Mouse (Mus musculus) intestine, embryonic 15.5 days (tissue): ENCODE data around the gene Samd7. TPM values are rescaled to one million over a fixed set of nuclear protein-coding genes. Genes with fewer than 3 reads are reported as not detected.

Source experiments
- ATAC-seq: fragments of 200-750 bp; cut with Nextera tagmentation; 2 replicates; pipeline ENCODE4 v1.8.0; 2017; ENCODE audit warnings: moderate TSS enrichment, moderate library complexity
- H3K27ac ChIP-seq: fragments of 300-500 bp; sonication (generic); 2 replicates; pipeline ENCODE4 v1.5.1; 2015; ENCODE audit warnings: mild to moderate bottlenecking, inconsistent platforms
- H3K27me3 ChIP-seq: fragments of 300-500 bp; sonication (generic); replicated peaks from 2 replicates; pipeline ENCODE4 v1.6.1; 2015; ENCODE audit warnings: inconsistent platforms
- H3K36me3 ChIP-seq: fragments of 300-500 bp; sonication (generic); 2 replicates; pipeline ENCODE4 v1.6.1; 2015; ENCODE audit warnings: inconsistent platforms
- H3K4me1 ChIP-seq: fragments of 300-500 bp; sonication (generic); replicated peaks from 2 replicates; pipeline ENCODE4 v1.6.1; 2015; ENCODE audit warnings: inconsistent platforms
- H3K4me2 ChIP-seq: fragments of 300-500 bp; sonication (generic); replicated peaks from 2 replicates; pipeline ENCODE4 v1.6.1; 2015; ENCODE audit warnings: mild to moderate bottlenecking, inconsistent platforms
- H3K4me3 ChIP-seq: fragments of 300-500 bp; sonication (generic); replicated peaks from 2 replicates; pipeline ENCODE4 v1.5.1; 2015; ENCODE audit warnings: inconsistent platforms
- H3K9ac ChIP-seq: fragments of 300-500 bp; sonication (generic); 2 replicates; pipeline ENCODE4 v1.6.1; 2015; ENCODE audit warnings: inconsistent platforms
- H3K9me3 ChIP-seq: fragments of 300-500 bp; sonication (generic); 2 replicates; pipeline ENCODE4 v1.6.1; 2016; ENCODE audit warnings: inconsistent platforms
- WGBS: fragments of 180-500 bp; shearing (Covaris S2); methylation state at CpG from one replicate; pipeline ENCODE4 v1.1.7; 2015; 5-methylcytosine and 5-hydroxymethylcytosine counted together
- polyA plus RNA-seq: library from polyadenylated mRNA; unstranded; fragments of >200 nt; fragmentation: Nextera tagmentation; extraction: Ambion mirVana; gene quantifications from 2 replicates; pipeline ENCODE4 v1.2.1, GENCODE M21; 2015

Samd7 gene
- polyA plus RNA-seq, 1 experiment from 2014 or later: not detected

DNA sequence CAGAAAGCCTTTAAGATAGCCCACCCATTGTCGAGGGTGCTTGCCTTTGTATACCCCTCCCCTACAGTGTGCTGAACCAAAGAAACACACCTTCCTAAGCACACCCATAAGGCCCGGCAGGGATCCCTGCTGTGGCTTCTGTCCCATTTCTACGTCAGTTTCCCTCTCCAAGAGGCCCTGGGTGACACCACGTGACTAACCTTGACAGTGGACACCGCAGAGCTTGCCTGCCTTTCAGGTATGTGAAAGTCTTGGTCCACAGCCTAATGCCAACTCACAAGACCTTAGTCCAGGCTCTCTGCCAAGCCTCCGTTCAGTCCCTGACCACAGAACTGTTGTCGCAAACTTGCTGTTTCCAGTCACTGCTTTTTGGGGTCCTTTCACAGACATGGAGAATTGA is 20.1 kb downstream of the Samd7 start:
- H3K4me2 ChIP-seq: no peak overlapping the region
- WGBS: 58% methylated on average over 7 of the region's 7 CpGs
- H3K27me3 ChIP-seq: no peaks in the 10 kb centered on the region
- H3K27ac ChIP-seq: no peak overlapping the region
- no peaks in the 10 kb centered on the region for H3K9me3 ChIP-seq
- H3K4me1 ChIP-seq: no peaks in the 10 kb centered on the region
- no peaks in the 10 kb centered on the region for H3K36me3 ChIP-seq
- ATAC-seq: peak; percentile 86
- no peak overlapping the region for H3K9ac ChIP-seq
- no peak overlapping the region for H3K4me3 ChIP-seq

DNA sequence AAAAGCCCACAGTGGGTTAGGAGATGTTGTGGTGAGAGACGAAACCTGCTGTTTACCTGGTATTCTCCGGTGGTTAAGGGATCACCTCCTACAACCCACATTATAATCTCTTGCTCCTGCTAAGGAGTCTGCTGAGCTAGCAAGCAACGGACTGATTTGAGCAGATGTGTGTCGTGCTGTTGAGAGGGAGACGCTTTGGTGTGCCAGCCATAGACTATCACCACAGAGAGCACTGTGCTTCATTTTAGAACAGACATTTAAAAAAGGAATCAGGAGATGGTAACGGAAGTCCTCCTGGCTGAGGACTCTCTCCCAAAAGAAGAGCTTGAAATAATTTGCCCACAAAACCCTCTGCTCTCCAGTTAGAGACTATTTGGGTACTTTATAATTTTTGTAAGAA is 21.2 kb downstream of the Samd7 start:
- ATAC-seq: no peak
- no peaks in the 10 kb centered on the region for H3K27me3 ChIP-seq
- 88% methylated on average over 6 of the region's 6 CpGs for WGBS
- H3K27ac ChIP-seq: no peak overlapping the region
- no peak overlapping the region for H3K9ac ChIP-seq
- no peak overlapping the region for H3K4me3 ChIP-seq
- no peak overlapping the region for H3K4me2 ChIP-seq
- H3K9me3 ChIP-seq: no peaks in the 10 kb centered on the region
- H3K36me3 ChIP-seq: no peaks in the 10 kb centered on the region
- H3K4me1 ChIP-seq: no peaks in the 10 kb centered on the region

DNA sequence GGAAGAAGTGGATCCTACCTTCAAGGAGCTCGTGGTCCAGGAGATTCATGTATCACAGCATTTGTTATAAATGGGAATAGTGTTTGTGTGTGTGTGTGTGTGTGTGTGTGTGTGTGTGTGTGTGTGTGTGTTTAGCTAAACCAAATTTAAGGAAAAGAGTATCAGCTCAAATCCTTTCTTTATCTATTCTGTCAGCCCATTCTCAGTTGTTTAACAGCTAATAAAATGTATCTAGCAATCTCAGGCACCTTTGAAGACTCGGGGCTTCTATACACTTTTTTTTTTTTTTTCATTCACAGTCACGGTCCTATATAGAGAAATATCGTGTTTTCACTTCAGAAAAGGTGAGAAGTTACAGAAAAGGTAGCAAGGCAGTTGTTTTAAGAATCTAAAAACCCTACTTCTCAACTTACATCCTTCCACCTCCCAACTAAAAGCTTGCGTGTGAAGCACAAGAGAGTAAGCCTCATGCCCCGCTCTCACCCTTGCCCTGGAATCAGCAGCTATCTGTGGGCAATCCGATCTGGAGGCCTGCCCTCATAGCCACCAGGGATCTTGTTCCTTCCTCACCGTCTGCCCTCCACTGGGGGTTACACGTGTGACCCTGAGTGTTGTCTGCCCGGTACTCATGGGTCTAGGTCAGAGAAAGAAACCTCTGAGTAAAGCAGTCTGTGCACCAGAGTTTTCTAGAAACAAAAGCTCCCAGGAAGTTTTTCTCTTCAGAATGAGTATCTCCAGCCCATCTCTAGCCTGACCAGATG is 23.8 kb downstream of the Samd7 start:
- no peak for ATAC-seq
- H3K4me2 ChIP-seq: no peak overlapping the region
- H3K27me3 ChIP-seq: no peaks in the 10 kb centered on the region
- no peaks in the 10 kb centered on the region for H3K4me1 ChIP-seq
- no peak overlapping the region for H3K4me3 ChIP-seq
- H3K36me3 ChIP-seq: no peaks in the 10 kb centered on the region
- no peak overlapping the region for H3K9ac ChIP-seq
- no peaks in the 10 kb centered on the region for H3K9me3 ChIP-seq
- H3K27ac ChIP-seq: no peak overlapping the region
- 63% methylated on average over 10 of the region's 10 CpGs for WGBS

DNA sequence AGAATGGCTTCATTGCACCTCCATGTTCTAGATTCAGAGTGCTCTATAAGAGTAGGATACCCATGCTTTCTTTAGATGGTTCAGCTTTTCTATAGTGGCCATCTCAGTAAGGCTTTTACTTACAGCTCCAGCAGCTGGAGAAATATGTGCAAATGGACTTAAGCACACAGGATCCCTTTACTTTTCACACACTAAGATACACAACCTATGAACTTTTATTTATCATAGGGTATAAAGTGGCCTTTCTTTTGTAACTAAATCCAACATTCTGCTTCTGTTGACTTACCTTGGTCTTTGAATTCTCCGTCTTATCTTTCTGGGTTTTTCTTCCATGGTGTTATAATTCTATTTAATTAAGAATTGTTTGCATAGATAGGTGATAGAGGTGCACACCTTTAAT is 25.5 kb downstream of the Samd7 start:
- Histone ChIP-seq H3K27me3 (no peaks in the 10 kb centered on the region), H3K9me3 (no peaks in the 10 kb centered on the region), H3K27ac (no peak overlapping the region), H3K4me3 (no peak overlapping the region), H3K4me1 (no peaks in the 10 kb centered on the region), H3K4me2 (no peak overlapping the region), H3K36me3 (no peaks in the 10 kb centered on the region), H3K9ac (no peak overlapping the region)
- WGBS: 83% methylated on average over 1 of the region's 1 CpGs
- no peak for ATAC-seq

DNA sequence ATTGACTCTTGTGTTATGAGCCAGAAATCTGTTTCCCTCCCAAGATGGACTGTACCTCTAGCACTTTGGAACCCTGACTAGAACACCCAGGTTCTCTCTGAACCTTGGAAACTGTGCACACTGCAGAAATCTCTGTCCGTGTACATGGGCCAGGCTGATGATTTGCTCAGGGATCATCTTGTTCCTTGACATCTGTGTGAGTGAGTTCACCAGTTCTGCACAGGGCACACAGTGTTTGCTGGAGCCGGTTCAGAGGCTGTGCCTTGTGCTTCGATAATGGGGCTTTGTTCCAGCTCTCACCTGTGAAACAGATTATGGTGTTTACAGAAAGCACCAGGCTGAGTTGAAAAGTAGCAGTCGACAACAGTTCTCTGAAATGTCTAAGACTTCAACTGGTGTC is 26.5 kb downstream of the Samd7 start:
- no peak overlapping the region for H3K4me2 ChIP-seq
- no peak for ATAC-seq
- H3K36me3 ChIP-seq: no peaks in the 10 kb centered on the region
- no peak overlapping the region for H3K4me3 ChIP-seq
- H3K9me3 ChIP-seq: no peaks in the 10 kb centered on the region
- H3K27me3 ChIP-seq: no peaks in the 10 kb centered on the region
- H3K27ac ChIP-seq: no peak overlapping the region
- no peaks in the 10 kb centered on the region for H3K4me1 ChIP-seq
- WGBS: 48% methylated on average over 4 of the region's 4 CpGs
- no peak overlapping the region for H3K9ac ChIP-seq

DNA sequence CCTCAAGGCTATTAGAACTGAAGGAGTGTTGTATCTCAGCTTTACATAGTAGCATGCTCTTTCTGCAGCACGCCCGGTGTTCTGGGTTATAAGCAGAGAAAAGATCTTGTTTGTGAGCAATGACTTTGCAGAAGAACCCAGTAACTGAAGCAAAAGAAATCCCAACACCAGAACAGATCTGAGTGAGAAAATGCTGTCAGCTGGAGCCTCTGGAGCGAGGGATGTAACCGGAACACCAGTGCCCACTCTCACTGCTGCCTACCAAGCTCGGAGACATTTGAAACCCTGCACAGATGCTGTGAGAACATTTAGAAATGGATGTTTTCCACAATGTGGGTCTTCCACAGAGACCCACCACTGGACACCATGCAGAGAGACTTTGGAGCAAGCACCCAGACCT is 28.6 kb downstream of the Samd7 start:
- no peaks in the 10 kb centered on the region for H3K27me3 ChIP-seq
- 91% methylated on average over 5 of the region's 5 CpGs for WGBS
- H3K36me3 ChIP-seq: no peaks in the 10 kb centered on the region
- H3K4me2 ChIP-seq: no peak overlapping the region
- no peak overlapping the region for H3K27ac ChIP-seq
- ATAC-seq: no peak
- no peaks in the 10 kb centered on the region for H3K4me1 ChIP-seq
- no peak overlapping the region for H3K9ac ChIP-seq
- no peaks in the 10 kb centered on the region for H3K9me3 ChIP-seq
- H3K4me3 ChIP-seq: no peak overlapping the region

DNA sequence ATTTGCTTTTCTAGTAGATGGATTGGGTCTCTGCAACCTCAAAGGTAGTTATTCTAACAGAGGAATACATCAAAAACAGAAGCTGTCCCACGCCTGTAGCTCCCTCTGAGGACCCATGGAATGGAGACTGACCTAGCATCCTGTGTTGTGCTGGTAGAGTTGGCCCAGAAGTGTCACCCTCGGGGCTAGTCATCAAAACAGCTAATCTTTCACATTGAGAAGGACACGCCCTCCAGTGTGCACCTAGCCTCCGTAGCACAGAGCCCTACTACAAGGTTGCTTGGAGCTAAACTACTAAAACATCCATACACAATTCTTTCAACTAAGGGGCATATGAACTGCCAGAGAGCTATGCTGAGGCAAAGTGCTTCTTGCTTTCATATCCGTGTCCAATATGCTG is 31.9 kb downstream of the Samd7 start:
- Histone ChIP-seq H3K27me3 (no peaks in the 10 kb centered on the region), H3K36me3 (no peaks in the 10 kb centered on the region)
- WGBS: 67% methylated on average over 5 of the region's 5 CpGs

DNA sequence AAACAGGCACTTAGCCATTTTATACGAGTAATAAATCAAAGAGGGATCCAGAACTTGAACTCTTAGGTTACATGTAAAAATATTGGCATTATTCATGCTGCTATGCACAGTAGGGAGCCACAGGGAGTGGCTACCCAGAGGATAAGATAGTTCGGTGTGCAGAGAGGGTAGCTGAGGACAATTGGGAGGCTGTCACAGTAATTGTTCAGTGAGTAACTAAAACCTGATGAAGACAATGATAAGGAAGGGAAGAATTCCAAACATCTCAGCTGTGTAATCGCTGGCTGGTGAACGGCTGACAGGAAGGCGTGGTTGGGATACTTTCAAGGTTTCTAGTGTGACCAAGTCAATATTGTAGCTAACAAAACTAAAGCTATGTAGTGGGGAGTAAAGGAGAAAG is 42.4 kb downstream of the Samd7 start:
- ATAC-seq: no peak
- Histone ChIP-seq H3K9me3 (no peaks in the 10 kb centered on the region), H3K4me1 (0 out of 2 replicates have a peak, but pooled peaks cover 2% of the 10 kb centered on the region), H3K4me2 (no peak overlapping the region), H3K9ac (no peak overlapping the region), H3K27ac (no peak overlapping the region), H3K36me3 (no peaks in the 10 kb centered on the region), H3K4me3 (no peak overlapping the region), H3K27me3 (no peaks in the 10 kb centered on the region)
- WGBS: 21% methylated on average over 5 of the region's 5 CpGs

More for the DNA sequence above, 31.9 kb downstream of the Samd7 start:
- Histone ChIP-seq H3K4me3 (no peak overlapping the region), H3K4me1 (no peaks in the 10 kb centered on the region), H3K9me3 (no peaks in the 10 kb centered on the region), H3K4me2 (no peak overlapping the region), H3K9ac (no peak overlapping the region), H3K27ac (no peak overlapping the region)
- ATAC-seq: no peak

DNA sequence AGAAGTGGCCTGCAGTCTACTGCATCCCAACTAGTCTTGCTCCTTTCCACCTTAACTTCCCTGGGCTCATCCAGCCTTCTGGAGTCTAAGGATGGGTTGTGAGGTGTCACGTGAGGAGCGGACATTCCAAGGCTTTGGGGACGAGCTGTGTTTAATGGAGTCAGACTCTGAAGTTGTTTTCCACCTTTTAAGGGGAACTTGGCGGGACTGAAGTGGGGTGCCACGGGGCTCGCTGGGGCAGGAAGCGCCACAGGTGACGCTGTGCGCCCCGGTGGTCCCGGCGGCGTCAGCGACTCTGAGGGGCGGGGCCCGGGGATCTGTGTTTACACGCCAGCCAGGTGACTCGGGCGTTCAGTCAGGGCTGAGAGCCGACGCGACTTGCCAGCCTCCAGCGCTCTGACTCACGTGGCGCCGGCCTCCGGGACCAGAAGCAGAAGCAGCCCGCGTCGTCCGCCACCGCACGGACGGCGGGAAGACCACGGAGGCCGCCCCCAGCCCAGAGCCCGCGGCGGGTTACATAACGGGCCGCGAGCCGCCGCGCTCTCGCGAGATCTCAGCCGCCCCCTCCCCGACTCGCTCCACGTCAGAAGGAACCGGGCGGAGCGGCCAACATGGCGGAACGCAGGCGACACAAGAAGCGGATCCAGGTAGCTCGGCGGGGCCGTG is 46.8 kb downstream of the Samd7 start, which contains the start of gene Sec62:
Gene Sec62 (plus strand): TSS at position 139 of the 666 bp plus-strand sequence.
- H3K9ac ChIP-seq: peak within 1 kb of the TSS; percentile 98
- no peaks in the 10 kb centered on the region for H3K36me3 ChIP-seq
- no peaks in the 10 kb centered on the region for H3K9me3 ChIP-seq
- WGBS: under 1% methylated on average over 62 of the region's 62 CpGs
- ATAC-seq: peak; percentile 99
- H3K27me3 ChIP-seq: no peaks in the 10 kb centered on the region
- peak within 1 kb of the TSS; percentile 76 for H3K4me2 ChIP-seq
- H3K4me3 ChIP-seq: peak within 1 kb of the TSS; percentile 98
- peak within 1 kb of the TSS; percentile 87 for H3K27ac ChIP-seq
- H3K4me1 ChIP-seq: 0 out of 2 replicates have a peak, but pooled peaks cover 2% of the 10 kb centered on the region

DNA sequence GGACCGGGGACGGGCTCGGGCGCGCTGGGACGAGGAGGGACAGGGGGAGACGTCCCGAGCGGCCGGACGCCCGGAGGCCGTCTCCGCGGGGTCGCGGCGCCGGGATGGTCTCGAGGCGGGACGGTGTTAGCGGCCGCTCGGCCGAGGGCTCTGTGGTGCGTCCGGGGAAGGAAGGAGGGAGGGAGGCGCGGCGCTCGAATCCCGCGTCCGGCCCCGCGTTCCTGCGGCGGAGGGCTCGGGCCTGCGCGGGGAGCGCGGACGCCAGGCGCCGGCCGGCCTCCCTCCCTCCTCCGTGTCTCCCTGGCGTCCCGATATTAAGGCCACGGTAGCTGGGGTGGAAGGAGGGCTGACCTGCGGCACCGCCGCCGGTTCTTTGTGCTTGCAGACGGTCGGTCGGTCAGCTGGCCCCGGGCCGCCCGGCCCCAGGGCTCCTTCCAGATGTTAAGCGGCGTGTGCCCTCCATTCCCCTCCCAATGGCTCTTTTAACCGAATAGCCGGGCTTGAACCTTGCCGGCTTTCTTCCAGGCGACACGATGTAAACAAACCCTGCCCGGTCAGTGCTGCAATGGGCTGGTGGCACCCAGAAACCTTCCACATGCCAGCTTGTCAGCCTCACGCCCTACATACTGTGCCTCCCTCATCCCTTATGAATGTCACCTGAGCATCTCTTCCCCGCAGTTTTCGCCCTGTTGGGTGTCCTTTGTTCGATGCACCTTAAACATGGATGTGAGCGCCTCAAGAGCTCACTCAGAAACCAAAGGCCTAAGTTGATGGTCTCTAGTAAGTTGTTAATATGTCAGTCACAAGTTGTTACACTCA is 47.5 kb downstream of the Samd7 start:
- H3K9me3 ChIP-seq: no peaks in the 10 kb centered on the region
- peak overlapping the region; percentile 98 for H3K9ac ChIP-seq
- no peaks in the 10 kb centered on the region for H3K27me3 ChIP-seq
- no peaks in the 10 kb centered on the region for H3K4me1 ChIP-seq
- under 1% methylated on average over 74 of the region's 75 CpGs for WGBS
- H3K27ac ChIP-seq: peak overlapping the region; percentile 87
- peak; percentile 87 for ATAC-seq
- H3K36me3 ChIP-seq: no peaks in the 10 kb centered on the region
- peak overlapping the region; percentile 76 for H3K4me2 ChIP-seq
- peak overlapping the region; percentile 98 for H3K4me3 ChIP-seq

DNA sequence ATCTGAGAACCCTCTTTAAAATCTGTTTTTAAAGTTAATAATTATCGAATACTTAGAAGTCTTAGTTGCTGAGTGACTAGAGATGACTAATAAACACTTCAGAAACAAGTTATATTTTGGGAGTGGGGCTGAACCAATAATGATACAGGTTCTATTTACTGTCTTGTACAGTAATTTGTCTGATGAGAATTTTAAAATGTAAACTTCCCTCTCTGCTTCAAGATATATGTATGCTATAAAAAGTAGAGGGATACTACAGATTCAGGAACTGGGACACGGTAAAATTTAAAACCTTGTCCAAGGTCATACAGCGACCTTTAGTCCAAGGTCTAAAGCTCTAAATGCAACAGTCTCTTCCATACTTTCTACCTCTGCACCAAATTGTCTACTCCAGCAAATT is 56.1 kb downstream of the Samd7 start:
- H3K9me3 ChIP-seq: no peaks in the 10 kb centered on the region
- no peak overlapping the region for H3K4me3 ChIP-seq
- 86% methylated on average over 3 of the region's 3 CpGs for WGBS
- no peaks in the 10 kb centered on the region for H3K27me3 ChIP-seq
- no peak overlapping the region for H3K4me2 ChIP-seq
- ATAC-seq: no peak
- H3K27ac ChIP-seq: no peak overlapping the region
- peaks cover 11% of the 10 kb centered on the region for H3K36me3 ChIP-seq
- no peaks in the 10 kb centered on the region for H3K4me1 ChIP-seq
- H3K9ac ChIP-seq: no peak overlapping the region

DNA sequence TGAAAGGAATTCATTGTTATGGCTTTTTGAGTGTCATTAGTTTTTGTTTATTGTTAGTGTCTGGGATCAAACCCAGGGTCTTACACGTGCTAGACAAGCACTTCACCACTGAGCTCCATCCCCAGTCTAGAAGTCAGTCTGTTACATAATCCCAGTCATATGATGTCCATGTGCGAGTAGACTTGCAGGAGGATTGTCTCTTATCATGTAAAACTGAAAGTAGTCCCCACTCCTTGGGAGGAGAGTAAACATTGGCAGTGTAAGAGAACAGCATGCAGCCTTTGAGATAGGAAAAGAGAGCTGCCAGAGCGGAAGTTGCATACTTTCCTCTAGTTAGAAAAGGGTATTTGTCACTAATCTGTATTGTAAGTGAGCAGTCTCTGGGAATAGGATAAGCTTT is 66.8 kb downstream of the Samd7 start:
- H3K9ac ChIP-seq: no peak overlapping the region
- H3K4me2 ChIP-seq: no peak overlapping the region
- WGBS: 67% methylated on average over 3 of the region's 3 CpGs
- no peaks in the 10 kb centered on the region for H3K4me1 ChIP-seq
- H3K27me3 ChIP-seq: no peaks in the 10 kb centered on the region
- ATAC-seq: peak; percentile 82
- no peak overlapping the region for H3K4me3 ChIP-seq
- no peak overlapping the region for H3K27ac ChIP-seq
- peaks cover 11% of the 10 kb centered on the region for H3K36me3 ChIP-seq
- H3K9me3 ChIP-seq: no peaks in the 10 kb centered on the region
